Comparison of ENCODE assay signal across 15 mouse cellular contexts in the genomic region with DNA sequence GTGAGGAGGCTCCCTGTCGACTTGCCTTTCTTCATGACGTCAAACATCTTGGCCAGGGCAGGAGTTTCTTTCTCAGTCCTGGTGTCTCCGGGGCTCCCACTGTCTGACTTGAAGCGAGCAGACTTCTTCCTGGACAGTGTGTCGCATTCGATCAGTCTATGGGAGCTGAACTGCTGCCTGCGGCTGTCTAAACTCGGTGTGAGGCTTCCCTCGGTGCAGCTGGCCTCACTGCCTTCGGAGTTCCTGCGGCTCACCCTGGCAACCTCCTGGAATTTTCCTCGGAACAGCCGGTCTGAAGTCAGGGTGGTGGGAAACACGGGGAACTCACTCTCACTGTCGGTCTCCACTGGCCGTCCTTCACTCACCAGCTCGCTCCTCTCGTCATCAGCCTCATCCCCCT.
DNase-seq lines count a peak whose midpoint lies in the region; ATAC-seq lines count a peak whose summit lies in the region.
"Had no signal": no experiment of that assay in that cellular context is flagged by ENCODE, and none has a peak within 500 bp of the region (broad histone marks: within the 10 kb centered on the region; RNA-seq: fewer than 3 reads in every experiment).

No protein-coding gene starts in this region.

- H3K27me3 ChIP-seq in midbrain, embryonic 11.5 days (ENCODE audit: control insufficient read depth, insufficient read depth, low read length), result no peaks in the 10 kb centered on the region
- no peaks in the 10 kb centered on the region for H3K27me3 ChIP-seq in midbrain, embryonic 15.5 days (replicated peaks)
- no peaks in the 10 kb centered on the region for H3K27me3 ChIP-seq in neural tube, embryonic 14.5 days (ENCODE audit: control insufficient read depth, insufficient read depth, low read length)
- H3K27me3 ChIP-seq: forebrain, embryonic 15.5 days; heart, embryonic 13.5 days; liver, embryonic 12.5 days had no signal

- peaks cover 29% of the 10 kb centered on the region for H3K36me3 ChIP-seq in midbrain, embryonic 11.5 days (ENCODE audit: control insufficient read depth, insufficient read depth, low read length)
- peaks cover 51% of the 10 kb centered on the region for H3K36me3 ChIP-seq in midbrain, embryonic 15.5 days (replicated peaks)
- peaks cover 38% of the 10 kb centered on the region for H3K36me3 ChIP-seq in neural tube, embryonic 14.5 days (ENCODE audit: control insufficient read depth, insufficient read depth, low read length)

- no peaks in the 10 kb centered on the region for H3K4me1 ChIP-seq in midbrain, embryonic 11.5 days (ENCODE audit: control insufficient read depth, insufficient read depth, low read length)
- no peaks in the 10 kb centered on the region for H3K4me1 ChIP-seq in midbrain, embryonic 15.5 days
- no peaks in the 10 kb centered on the region for H3K4me1 ChIP-seq in neural tube, embryonic 14.5 days (ENCODE audit: control insufficient read depth, insufficient read depth, low read length)
- H3K4me1 ChIP-seq: forebrain, embryonic 15.5 days; heart, embryonic 13.5 days; liver, embryonic 12.5 days had no signal

- DNase-seq in midbrain, embryonic 11.5 days (ENCODE audit: low spot score, missing footprints), result no peak
- peak; percentile 39 to 40 for DNase-seq in cerebellum, adult 18-20 months
- DNase-seq in cerebellum, postnatal 36 days, result peak; percentile 19 to 39
- DNase-seq in liver, result no peak
- no peak for DNase-seq in kidney, adult 18-20 months
- DNase-seq: gastrocnemius, postnatal 14 days; lung, postnatal 14 days; right cerebral cortex, postnatal 14 days; thymus, adult 2 months had no signal

- ATAC-seq in midbrain, embryonic 11.5 days (ENCODE audit: low FRiP score), result peak; percentile 42; the same call in 1 of the 2 replicates
- ATAC-seq in midbrain, embryonic 15.5 days (replicated peaks), result no peak
- peak; percentile 61; the same call in 1 of the 2 replicates for ATAC-seq in neural tube, embryonic 14.5 days (ENCODE audit: low read depth)
- ATAC-seq: CD4-positive, CD25-positive, alpha-beta regulatory T cell, adult 4 months; forebrain, embryonic 15.5 days; liver, embryonic 12.5 days had no signal

- H3K27ac ChIP-seq in midbrain, embryonic 11.5 days (ENCODE audit: low read depth, low read length), result no peak overlapping the region
- no peak overlapping the region for H3K27ac ChIP-seq in midbrain, embryonic 15.5 days
- H3K27ac ChIP-seq in neural tube, embryonic 14.5 days (ENCODE audit: low read depth, low read length), result no peak overlapping the region
- H3K27ac ChIP-seq: forebrain, embryonic 15.5 days; heart, embryonic 13.5 days; liver, embryonic 12.5 days had no signal

- no peak overlapping the region for H3K4me3 ChIP-seq in midbrain, embryonic 11.5 days (ENCODE audit: low read depth, low read length)
- H3K4me3 ChIP-seq in midbrain, embryonic 15.5 days, result no peak overlapping the region
- H3K4me3 ChIP-seq in neural tube, embryonic 14.5 days (ENCODE audit: low read depth, low read length), result no peak overlapping the region
- H3K4me3 ChIP-seq: forebrain, embryonic 15.5 days; heart, embryonic 13.5 days; liver, embryonic 12.5 days had no signal

- 80% methylated on average over 18 of the region's 18 CpGs for whole genome bisulfite sequencing in midbrain, embryonic 11.5 days
- WGBS in midbrain, embryonic 15.5 days, result 69% methylated on average over 18 of the region's 18 CpGs
- 71% methylated on average over 18 of the region's 18 CpGs for WGBS in neural tube, embryonic 14.5 days

- no peak overlapping the region for H3K9ac ChIP-seq in midbrain, embryonic 11.5 days (ENCODE audit: low read length)
- H3K9ac ChIP-seq in midbrain, embryonic 15.5 days, result no peak overlapping the region
- H3K9ac ChIP-seq in neural tube, embryonic 14.5 days (replicated peaks; ENCODE audit: low read depth, low read length), result no peak overlapping the region
- H3K9ac ChIP-seq: forebrain, embryonic 15.5 days; heart, embryonic 13.5 days; liver, embryonic 12.5 days had no signal

- H3K4me2 ChIP-seq in midbrain, embryonic 11.5 days, result no peak overlapping the region
- H3K4me2 ChIP-seq in midbrain, embryonic 15.5 days, result no peak overlapping the region
- H3K4me2 ChIP-seq in neural tube, embryonic 14.5 days (ENCODE audit: low read depth, low read length), result no peak overlapping the region
- H3K4me2 ChIP-seq: forebrain, embryonic 15.5 days; heart, embryonic 13.5 days; liver, embryonic 12.5 days had no signal

- no peaks in the 10 kb centered on the region for H3K9me3 ChIP-seq in midbrain, embryonic 11.5 days (ENCODE audit: control insufficient read depth, low read length)
- no peaks in the 10 kb centered on the region for H3K9me3 ChIP-seq in midbrain, embryonic 15.5 days
- no peaks in the 10 kb centered on the region for H3K9me3 ChIP-seq in neural tube, embryonic 14.5 days (ENCODE audit: control insufficient read depth, low read length)
- H3K9me3 ChIP-seq: forebrain, embryonic 15.5 days; heart, embryonic 13.5 days; liver, embryonic 12.5 days had no signal

Comparison
In these comparisons a context has a peak if more than half of its experiments do, and no peak if none do; other contexts are left out.
1. DNase-seq: peak in cerebellum, adult 18-20 months (2 of 2) and cerebellum, postnatal 36 days (2 of 2); none in midbrain, embryonic 11.5 days (single experiment), liver (single experiment) and kidney, adult 18-20 months (single experiment).